Mouse (Mus musculus) heart, embryonic 10.5 days (tissue): Measurements from ENCODE around the gene Nup85. TPM values are rescaled to one million over a fixed set of nuclear protein-coding genes. Genes with fewer than 3 reads are reported as not detected.
"Not testable (repeated sequence)": the region's sequence is repeated elsewhere in the genome, so short reads cannot be mapped to it uniquely, and the experiment has no call there.

Experiments used
- DNase-seq: peaks from one replicate; pipeline ENCODE4 v3.0.0-alpha.2; 2017; ENCODE audit warnings: low spot score
- H3K27ac ChIP-seq: fragments of 300-500 bp; sonication (generic); 2 replicates; pipeline ENCODE4 v1.5.1; 2016; ENCODE audit warnings: mild to moderate bottlenecking
- H3K27me3 ChIP-seq: fragments of 300-500 bp; sonication (generic); 2 replicates; pipeline ENCODE4 v1.6.1; 2016; ENCODE audit warnings: mild to moderate bottlenecking; ENCODE audit not compliant: poor library complexity, insufficient read depth, severe bottlenecking
- H3K36me3 ChIP-seq: fragments of 300-500 bp; sonication (generic); 2 replicates; pipeline ENCODE4 v1.6.1; 2016; ENCODE audit warnings: mild to moderate bottlenecking, moderate library complexity
- H3K4me1 ChIP-seq: fragments of 300-500 bp; sonication (generic); 2 replicates; pipeline ENCODE4 v1.6.1; 2016; ENCODE audit warnings: mild to moderate bottlenecking
- H3K4me3 ChIP-seq: fragments of 300-500 bp; sonication (generic); 2 replicates; pipeline ENCODE4 v1.5.1; 2016; ENCODE audit warnings: mild to moderate bottlenecking, moderate library complexity
- H3K9me3 ChIP-seq: fragments of 300-500 bp; sonication (generic); 2 replicates; pipeline ENCODE4 v1.6.1; 2016; ENCODE audit warnings: mild to moderate bottlenecking, moderate library complexity
- WGBS: fragments of 180-500 bp; shearing (Covaris S2); methylation state at CpG from one replicate; pipeline ENCODE4 v1.1.7; 2016; 5-methylcytosine and 5-hydroxymethylcytosine counted together
- polyA plus RNA-seq: library from polyadenylated mRNA; unstranded; fragments of >200 nt; fragmentation: Nextera tagmentation; extraction: Ambion mirVana; gene quantifications from 2 replicates; pipeline ENCODE4 v1.2.1, GENCODE M21; 2016

Nup85 gene
- 179 and 208 TPM in 2 replicates for polyA plus RNA-seq

DNA sequence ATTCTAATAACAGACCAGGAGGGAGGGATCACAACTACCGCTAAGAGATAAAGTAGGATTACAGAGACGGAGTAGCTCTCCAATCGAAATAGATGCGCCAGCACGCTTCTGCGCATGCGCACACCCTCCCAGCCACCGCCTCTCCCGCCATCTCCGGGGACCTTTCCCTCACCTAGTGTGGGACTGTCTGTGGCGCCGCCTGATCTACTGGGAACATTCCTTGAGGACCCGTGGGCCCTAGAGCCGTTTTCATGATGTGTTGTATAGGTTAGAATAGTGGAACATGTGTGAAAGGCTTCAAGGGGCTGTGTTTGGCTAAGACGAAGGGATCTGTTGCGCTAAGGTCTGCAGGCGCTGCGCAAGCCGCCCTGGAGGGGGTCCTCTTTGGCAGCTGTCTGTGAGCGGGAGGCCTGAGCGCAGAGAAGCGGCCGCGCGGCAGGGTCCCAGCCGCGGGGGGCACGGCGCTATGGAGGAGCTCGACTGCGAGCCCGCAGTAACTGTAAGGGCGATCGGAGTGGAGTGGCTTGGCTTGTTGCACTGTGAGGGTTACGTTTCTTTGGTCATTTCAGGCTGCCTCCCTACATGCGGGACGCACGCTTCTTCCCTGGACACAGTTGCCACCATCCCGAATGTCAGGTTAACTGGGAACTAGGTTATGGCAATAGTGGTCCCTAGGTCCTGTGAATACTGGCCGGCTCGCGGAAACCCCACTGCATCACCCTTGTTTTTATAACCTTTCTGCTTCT, at the start of gene Nup85:
TSS of gene Nup85 (plus strand) at position 371 of the 746 bp plus-strand sequence.
- Histone ChIP-seq H3K4me1 (peaks cover 17% of the 10 kb centered on the region), H3K9me3 (no peaks in the 10 kb centered on the region), H3K36me3 (peaks cover 35% of the 10 kb centered on the region), H3K4me3 (peak within 1 kb of the TSS; percentile 80), H3K27me3 (no peaks in the 10 kb centered on the region), H3K27ac (peak within 1 kb of the TSS; percentile 99)
- peak; percentile 97 for DNase-seq
- under 1% methylated on average over 42 of the region's 42 CpGs for WGBS

DNA sequence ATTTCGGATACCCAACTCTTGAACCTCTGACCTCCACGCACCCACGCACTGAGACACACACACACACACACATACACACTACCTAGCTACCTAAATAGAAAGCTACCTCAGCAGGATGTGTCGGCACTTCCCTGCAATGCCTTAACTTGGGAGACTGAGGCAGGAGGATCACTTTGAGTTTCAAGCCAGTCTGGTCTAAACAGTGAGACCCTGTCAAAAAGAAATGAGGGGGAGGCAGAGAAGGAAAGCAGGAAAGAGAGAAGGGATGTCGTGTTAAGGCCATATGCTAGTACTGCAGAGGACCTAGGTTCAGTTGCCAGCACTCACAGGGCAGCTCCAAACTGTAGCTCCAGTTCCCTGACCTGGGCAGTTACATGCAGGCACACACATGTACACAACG, 49.2 kb upstream of the Nup85 start:
- H3K4me1 ChIP-seq: peaks cover 40% of the 10 kb centered on the region
- peak overlapping the region; percentile 42; the same call in 1 of the 2 replicates for H3K27ac ChIP-seq
- no peaks in the 10 kb centered on the region for H3K9me3 ChIP-seq
- WGBS: 70% methylated on average over 6 of the region's 6 CpGs
- no peak for DNase-seq
- H3K27me3 ChIP-seq: no peaks in the 10 kb centered on the region
- no peaks in the 10 kb centered on the region; the same call in 1 of the 2 replicates for H3K36me3 ChIP-seq
- peak overlapping the region; percentile 5; the same call in 1 of the 2 replicates for H3K4me3 ChIP-seq

DNA sequence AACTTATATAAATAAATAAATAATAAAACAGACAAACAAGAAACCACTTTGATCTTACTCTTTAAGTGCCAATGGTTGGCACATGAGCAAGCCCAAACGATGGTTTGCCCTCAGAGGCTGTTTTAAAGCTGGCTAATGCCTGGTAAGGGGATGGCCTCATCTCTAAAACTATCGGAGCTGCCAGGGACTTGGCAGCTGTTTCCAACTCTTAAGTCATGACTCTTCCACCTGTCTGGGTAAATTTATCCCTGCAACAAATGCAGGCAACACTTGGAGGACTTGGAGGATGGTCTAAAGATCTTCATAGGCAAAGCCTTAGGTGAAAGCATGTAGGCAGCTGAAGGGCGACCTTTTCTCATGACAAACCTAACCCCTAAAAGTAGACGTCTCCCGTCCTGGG, 47.3 kb upstream of the Nup85 start:
- DNase-seq: no peak
- WGBS: 83% methylated on average over 5 of the region's 5 CpGs
- peaks cover 25% of the 10 kb centered on the region for H3K4me1 ChIP-seq

DNA sequence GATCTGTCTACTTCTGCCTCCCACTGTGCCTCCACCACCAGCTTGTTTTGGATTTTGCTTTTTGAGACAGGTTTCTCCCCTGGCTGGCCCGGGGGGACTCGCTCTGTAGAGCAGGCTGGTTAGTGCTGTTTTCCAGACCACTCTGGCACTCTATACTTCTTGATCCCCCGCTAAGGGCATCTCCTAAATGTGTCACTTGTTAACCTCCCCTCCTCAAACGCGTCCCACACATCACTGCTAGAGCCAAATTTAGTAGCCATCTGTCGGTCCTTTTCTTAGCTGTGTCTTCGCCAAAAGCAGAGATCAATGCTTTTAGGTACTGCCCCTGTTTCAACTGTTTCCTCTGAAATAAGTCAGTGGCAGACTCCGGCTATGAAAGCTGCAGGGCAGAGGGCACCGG, 45.5 kb upstream of the Nup85 start:
- WGBS: 50% methylated on average over 9 of the region's 9 CpGs
- no peak for DNase-seq
- Histone ChIP-seq H3K27ac (no peak overlapping the region), H3K4me3 (no peak overlapping the region), H3K4me1 (peaks cover 8% of the 10 kb centered on the region), H3K9me3 (no peaks in the 10 kb centered on the region), H3K36me3 (peaks cover 13% of the 10 kb centered on the region), H3K27me3 (no peaks in the 10 kb centered on the region)

More for the DNA sequence above, 47.3 kb upstream of the Nup85 start:
- H3K27ac ChIP-seq: no peak overlapping the region
- H3K9me3 ChIP-seq: no peaks in the 10 kb centered on the region
- H3K4me3 ChIP-seq: no peak overlapping the region
- peaks cover under 1% of the 10 kb centered on the region for H3K36me3 ChIP-seq
- no peaks in the 10 kb centered on the region for H3K27me3 ChIP-seq

DNA sequence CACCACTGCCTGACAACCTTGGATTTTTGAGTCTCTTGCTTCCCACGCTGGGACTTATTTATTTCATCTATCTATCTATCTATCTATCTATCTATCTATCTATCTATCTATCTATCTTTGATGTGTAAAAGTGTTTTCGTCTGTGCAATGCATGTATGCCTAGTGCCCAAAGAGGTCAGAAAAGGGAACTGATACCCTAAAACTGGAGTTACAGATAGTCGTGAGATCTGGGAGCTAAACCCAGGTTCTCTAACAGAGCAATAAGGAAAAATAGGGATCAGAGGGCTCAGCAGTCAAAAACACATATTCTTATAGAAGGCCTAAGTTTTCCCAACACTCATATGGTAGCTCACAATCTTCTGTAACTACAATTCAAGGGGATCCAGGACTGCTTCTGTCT, 44.7 kb upstream of the Nup85 start:
- H3K27ac ChIP-seq: 0 out of 2 replicates have a peak overlapping the region, but pooled peaks have one; percentile 29

DNA sequence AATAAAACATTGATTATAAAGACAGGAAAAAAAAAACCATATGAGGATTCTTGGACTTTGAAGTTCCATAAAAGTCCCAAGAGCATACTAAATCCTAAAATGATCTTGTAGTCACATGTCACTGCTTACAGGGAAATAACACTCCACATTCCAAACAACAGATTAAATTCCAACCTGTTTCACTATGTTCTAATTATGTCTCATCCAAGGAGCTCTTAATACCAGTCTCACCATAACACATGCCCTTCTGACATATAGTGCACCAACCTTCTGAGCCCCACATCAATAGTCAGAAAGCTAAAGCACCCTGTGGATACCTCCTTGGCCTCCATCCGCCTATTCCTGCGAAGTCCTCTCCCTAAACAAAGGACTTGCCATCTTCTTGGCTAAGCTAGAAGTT, 44.0 kb upstream of the Nup85 start:
- Histone ChIP-seq H3K4me1 (peaks cover 4% of the 10 kb centered on the region; the same call in 1 of the 2 replicates), H3K9me3 (no peaks in the 10 kb centered on the region), H3K27ac (no peak overlapping the region), H3K4me3 (no peak overlapping the region), H3K36me3 (peaks cover 27% of the 10 kb centered on the region), H3K27me3 (no peaks in the 10 kb centered on the region)
- DNase-seq: no peak
- WGBS: 86% methylated on average over 2 of the region's 2 CpGs

More for the DNA sequence above, 44.7 kb upstream of the Nup85 start:
- no peaks in the 10 kb centered on the region for H3K27me3 ChIP-seq
- WGBS: 81% methylated on average over 3 of the region's 3 CpGs
- no peaks in the 10 kb centered on the region for H3K9me3 ChIP-seq
- peaks cover 20% of the 10 kb centered on the region for H3K36me3 ChIP-seq
- DNase-seq: no peak
- peaks cover 8% of the 10 kb centered on the region; the same call in 1 of the 2 replicates for H3K4me1 ChIP-seq
- H3K4me3 ChIP-seq: no peak overlapping the region

DNA sequence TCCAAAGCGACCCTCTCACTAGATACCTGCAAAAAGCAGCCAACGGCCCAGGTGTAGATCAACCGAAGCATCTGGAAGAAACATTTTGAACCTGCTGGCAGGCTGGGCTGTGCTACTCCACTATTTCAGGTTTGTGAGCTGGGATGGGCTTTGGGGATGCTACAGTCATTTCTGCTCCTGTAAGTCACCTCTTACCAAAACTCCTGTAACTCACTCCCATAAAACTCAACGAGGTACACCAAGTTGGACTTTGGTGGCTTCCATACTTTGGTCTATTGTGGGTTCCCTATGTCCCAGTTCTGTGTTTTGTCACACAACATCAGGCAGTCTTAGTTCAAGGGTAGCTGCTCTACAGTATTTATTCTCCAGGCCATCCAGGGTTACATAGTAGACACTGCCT, 43.2 kb upstream of the Nup85 start:
- Histone ChIP-seq H3K4me3 (no peak overlapping the region), H3K4me1 (peaks cover 4% of the 10 kb centered on the region; the same call in 1 of the 2 replicates), H3K27me3 (no peaks in the 10 kb centered on the region), H3K36me3 (peaks cover 35% of the 10 kb centered on the region), H3K9me3 (no peaks in the 10 kb centered on the region), H3K27ac (no peak overlapping the region)
- DNase-seq: peak; percentile 64
- 82% methylated on average over 4 of the region's 4 CpGs for WGBS

DNA sequence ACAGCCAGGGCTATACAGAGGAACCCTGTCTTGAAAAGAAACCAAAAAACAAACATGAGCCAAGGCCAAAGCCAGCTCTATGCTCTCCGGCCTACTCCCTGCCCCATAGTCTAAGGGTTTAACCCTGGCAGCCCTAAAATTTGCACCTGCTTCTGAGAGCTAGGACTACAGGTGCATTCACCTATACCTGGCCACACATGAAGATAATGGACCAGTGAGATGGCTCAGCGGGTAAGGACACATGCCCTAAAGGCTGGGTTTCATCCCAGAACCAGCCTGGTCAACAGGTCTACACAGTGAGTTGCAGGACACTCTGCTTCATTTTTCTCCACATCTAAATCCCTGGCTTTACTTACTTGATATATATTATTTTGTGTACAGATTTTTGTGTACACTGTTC, 42.0 kb upstream of the Nup85 start:
- WGBS: 92% methylated on average over 2 of the region's 2 CpGs
- Histone ChIP-seq H3K4me1 (peaks cover 4% of the 10 kb centered on the region; the same call in 1 of the 2 replicates), H3K27ac (no peak overlapping the region), H3K9me3 (no peaks in the 10 kb centered on the region), H3K4me3 (no peak overlapping the region), H3K36me3 (peaks cover 47% of the 10 kb centered on the region), H3K27me3 (no peaks in the 10 kb centered on the region)
- DNase-seq: peak; percentile 61

DNA sequence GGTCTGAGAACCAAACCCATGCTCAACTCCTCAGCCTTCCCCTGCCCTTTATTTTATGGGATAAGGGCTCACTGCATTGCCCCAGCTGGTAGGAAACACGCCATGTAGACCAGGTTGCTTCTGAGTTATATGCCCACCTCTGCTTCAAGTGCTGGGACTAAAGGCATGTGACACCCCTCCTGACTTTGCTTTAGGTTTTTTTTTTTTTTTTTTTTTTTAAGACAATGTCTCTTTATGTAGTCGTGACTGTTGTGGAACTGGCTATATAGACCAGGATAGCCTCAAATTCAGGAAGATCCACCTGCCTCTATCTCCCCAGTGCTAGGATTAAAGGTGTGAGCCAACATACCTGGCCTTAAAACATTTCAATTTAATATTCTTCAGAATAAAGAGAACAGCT, 41.5 kb upstream of the Nup85 start:
- H3K9me3 ChIP-seq: no peaks in the 10 kb centered on the region
- 80% methylated on average over 2 of the region's 2 CpGs for WGBS
- H3K36me3 ChIP-seq: peaks cover 52% of the 10 kb centered on the region
- no peaks in the 10 kb centered on the region for H3K27me3 ChIP-seq
- H3K4me1 ChIP-seq: peaks cover 4% of the 10 kb centered on the region; the same call in 1 of the 2 replicates
- no peak overlapping the region for H3K27ac ChIP-seq
- DNase-seq: peak; percentile 48
- no peak overlapping the region for H3K4me3 ChIP-seq

DNA sequence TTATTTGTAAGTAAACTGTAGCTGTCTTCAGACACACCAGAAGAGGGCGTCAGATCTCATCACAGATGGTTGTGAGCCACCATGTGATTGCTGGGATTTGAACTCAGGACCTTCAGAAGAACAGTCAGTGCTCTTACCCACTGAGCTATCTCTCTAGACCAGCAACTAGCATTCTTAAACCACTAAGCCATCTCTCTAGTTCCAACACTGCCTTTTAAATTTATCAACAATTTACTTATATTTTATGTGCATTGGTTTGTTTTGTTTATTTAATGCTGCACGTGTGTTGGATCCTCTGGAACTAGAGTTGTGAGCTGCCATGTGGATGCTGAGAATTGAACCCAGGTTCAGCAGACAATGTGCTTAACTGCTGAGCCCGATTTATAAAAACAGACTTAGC, 37.8 kb upstream of the Nup85 start:
- not testable (repeated sequence) for H3K9me3 ChIP-seq, H3K4me3 ChIP-seq, H3K27me3 ChIP-seq, DNase-seq, H3K4me1 ChIP-seq, H3K27ac ChIP-seq
- H3K36me3 ChIP-seq: peaks cover 82% of the 10 kb centered on the region
- 86% methylated on average over 3 of the region's 3 CpGs for WGBS

DNA sequence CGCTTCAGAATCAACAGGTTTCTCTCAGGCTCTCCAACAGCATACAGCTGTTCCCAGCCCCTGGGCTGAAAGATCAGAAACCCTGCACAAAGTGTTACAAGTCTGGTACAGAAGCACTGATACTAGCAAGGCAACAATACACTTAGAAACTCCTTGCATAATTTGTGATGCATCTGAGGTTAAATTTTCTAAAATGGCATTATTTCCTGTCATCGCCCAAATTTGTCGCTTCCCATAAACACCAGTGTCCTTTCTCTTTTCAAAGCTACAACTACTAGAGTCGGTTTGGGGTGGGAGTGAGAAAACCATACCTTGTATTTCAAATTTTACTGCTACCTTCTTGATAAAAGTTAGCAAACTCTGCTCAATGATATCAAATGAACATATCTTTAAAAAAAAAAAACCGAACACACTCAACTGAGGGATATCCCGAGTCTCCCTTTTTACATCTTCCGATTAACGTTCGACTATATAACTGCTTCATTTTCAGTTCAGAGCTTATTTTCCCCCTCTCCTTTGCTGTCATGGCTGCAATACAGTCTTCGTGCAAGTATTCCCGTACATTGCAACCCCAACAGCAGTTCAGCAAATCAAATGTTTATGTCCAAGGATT, 29.4 kb upstream of the Nup85 start:
- peak overlapping the region; percentile 97 for H3K27ac ChIP-seq
- 7% methylated on average over 11 of the region's 11 CpGs for WGBS

DNA sequence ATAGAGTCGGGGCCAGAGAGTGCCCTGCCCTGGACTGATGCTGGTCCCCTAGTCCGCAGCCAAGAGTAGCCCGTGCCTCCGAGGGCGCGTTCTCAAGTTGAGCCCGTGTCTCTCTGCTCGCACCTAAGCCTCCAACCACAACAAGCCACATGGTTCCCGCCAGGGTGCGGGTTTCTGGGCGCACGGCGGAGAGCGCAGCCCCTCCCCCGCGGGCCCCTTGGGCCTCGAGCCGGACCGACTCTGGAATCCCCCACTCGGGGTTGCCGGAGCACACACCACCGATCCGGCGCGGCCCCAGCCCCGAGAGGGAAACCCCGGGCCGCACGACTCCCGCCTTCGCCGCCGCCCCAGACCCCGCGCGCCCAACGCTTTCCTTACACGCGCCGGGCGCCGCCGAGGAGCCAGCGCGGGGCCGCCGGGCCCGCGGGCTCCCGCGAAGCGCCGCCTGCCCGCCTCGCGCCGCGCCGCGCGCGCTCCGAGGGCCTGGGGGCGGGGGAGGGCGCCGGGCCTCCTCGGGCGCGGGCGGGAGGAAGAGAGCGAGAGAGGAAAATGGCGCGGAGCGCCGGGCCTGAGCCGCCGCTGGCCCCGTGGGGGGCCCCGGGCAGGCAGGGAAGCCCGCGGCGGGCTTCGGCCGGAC, 28.7 kb upstream of the Nup85 start:
- peaks cover 33% of the 10 kb centered on the region for H3K36me3 ChIP-seq
- H3K4me1 ChIP-seq: peaks cover 16% of the 10 kb centered on the region
- peak overlapping the region; percentile 99 for H3K4me3 ChIP-seq
- under 1% methylated on average over 83 of the region's 84 CpGs for WGBS
- H3K9me3 ChIP-seq: no peaks in the 10 kb centered on the region
- peak; percentile 85 for DNase-seq
- H3K27ac ChIP-seq: peak overlapping the region; percentile 97
- H3K27me3 ChIP-seq: no peaks in the 10 kb centered on the region

More for the DNA sequence above, 29.4 kb upstream of the Nup85 start:
- no peak for DNase-seq
- H3K27me3 ChIP-seq: no peaks in the 10 kb centered on the region
- peaks cover 40% of the 10 kb centered on the region for H3K36me3 ChIP-seq
- H3K9me3 ChIP-seq: no peaks in the 10 kb centered on the region
- H3K4me1 ChIP-seq: peaks cover 16% of the 10 kb centered on the region
- H3K4me3 ChIP-seq: peak overlapping the region; percentile 99
